Mouse (Mus musculus) liver, postnatal 0 days (tissue): ENCODE measurements around the gene Sept4.
A peak's percentile ranks its signal among the peaks of the same experiment; 100 is the strongest.

Experiments used
- CTCF ChIP-seq: sonication (generic); IDR thresholded peaks from 2 replicates; pipeline ENCODE4 v1.5.1; 2016; ENCODE audit warnings: antibody characterized with exemption, low read depth
- EP300 ChIP-seq: IDR thresholded peaks from 2 replicates; pipeline ENCODE4 v1.6.1; 2016; ENCODE audit warnings: antibody characterized with exemption, low read depth, mild to moderate bottlenecking

GRCm38 (mm10) chr11:87591526-87592353, 23.0 kb downstream of the Sept4 start, which contains the start of gene Mtmr4:
- TF ChIP-seq CTCF (no peak; the same call in 1 of the 2 replicates), EP300 (peak; percentile 51; the same call in 1 of the 2 replicates)
